Mouse (Mus musculus) limb, embryonic 10.5 days (tissue): ENCODE measurements around the gene Atm. TPM values are rescaled to one million over a fixed set of nuclear protein-coding genes. Genes with fewer than 3 reads are reported as not detected.
A peak's percentile ranks its signal among the peaks of the same experiment; 100 is the strongest.

ENCODE experiments used
- DNase-seq: peaks from one replicate; pipeline ENCODE4 v3.0.0-alpha.2; 2017; ENCODE audit warnings: low spot score
- H3K27ac ChIP-seq: fragments of 300-500 bp; sonication (generic); 2 replicates; pipeline ENCODE4 v1.5.1; 2016; ENCODE audit warnings: mild to moderate bottlenecking
- H3K27me3 ChIP-seq: fragments of 300-500 bp; sonication (generic); 2 replicates; pipeline ENCODE4 v1.6.1; 2016; ENCODE audit warnings: low read depth, mild to moderate bottlenecking; ENCODE audit not compliant: poor library complexity, severe bottlenecking
- H3K36me3 ChIP-seq: fragments of 300-500 bp; sonication (generic); 2 replicates; pipeline ENCODE4 v1.6.1; 2016; ENCODE audit warnings: mild to moderate bottlenecking, moderate library complexity
- H3K4me1 ChIP-seq: fragments of 300-500 bp; sonication (generic); 2 replicates; pipeline ENCODE4 v1.6.1; 2016
- H3K4me3 ChIP-seq: fragments of 300-500 bp; sonication (generic); 2 replicates; pipeline ENCODE4 v1.5.1; 2016; ENCODE audit warnings: mild to moderate bottlenecking, moderate library complexity
- H3K9me3 ChIP-seq: fragments of 300-500 bp; sonication (generic); replicated peaks from 2 replicates; pipeline ENCODE4 v1.6.1; 2016; ENCODE audit warnings: mild to moderate bottlenecking
- WGBS: fragments of 180-500 bp; shearing (Covaris S2); methylation state at CpG from one replicate; pipeline ENCODE4 v1.1.7; 2016; 5-methylcytosine and 5-hydroxymethylcytosine counted together
- polyA plus RNA-seq: library from polyadenylated mRNA; unstranded; fragments of >200 nt; fragmentation: Nextera tagmentation; extraction: Ambion mirVana; gene quantifications from 2 replicates; pipeline ENCODE4 v1.2.1, GENCODE M21; 2016

Gene Atm
- polyA plus RNA-seq: 14.3 and 18.3 TPM in 2 replicates

- Histone ChIP-seq H3K4me1 (peaks cover 24% of the 10 kb centered on the region), H3K36me3 (peaks cover 21% of the 10 kb centered on the region), H3K4me3 (peak within 1 kb of the TSS; percentile 79), H3K9me3 (no peaks in the 10 kb centered on the region), H3K27ac (peak within 1 kb of the TSS; percentile 89), H3K27me3 (no peaks in the 10 kb centered on the region)
- WGBS: under 1% methylated on average over 69 of the region's 69 CpGs
- peak; percentile 99 for DNase-seq
These were observed at the start of gene Atm, which contains the start of gene Npat for GRCm38 (mm10) chr9:53536558-53537320. TSS of gene Atm (minus strand) at chr9:53536740. TSS of gene Npat (plus strand) at chr9:53537047.

- Histone ChIP-seq H3K4me3 (no peak overlapping the region), H3K27ac (no peak overlapping the region), H3K4me1 (no peaks in the 10 kb centered on the region), H3K9me3 (no peaks in the 10 kb centered on the region), H3K36me3 (peaks cover 76% of the 10 kb centered on the region), H3K27me3 (no peaks in the 10 kb centered on the region)
- DNase-seq: no peak
- 89% methylated on average over 4 of the region's 4 CpGs for WGBS
These were observed 45.3 kb upstream of the Atm start for GRCm38 (mm10) chr9:53581870-53582269.

- 90% methylated on average over 5 of the region's 5 CpGs for WGBS
- H3K27me3 ChIP-seq: no peaks in the 10 kb centered on the region
- H3K9me3 ChIP-seq: no peaks in the 10 kb centered on the region
- peaks cover 89% of the 10 kb centered on the region for H3K36me3 ChIP-seq
- H3K4me3 ChIP-seq: no peak overlapping the region
- H3K27ac ChIP-seq: no peak overlapping the region
- no peak for DNase-seq
- no peaks in the 10 kb centered on the region for H3K4me1 ChIP-seq
These were observed 39.2 kb upstream of the Atm start for GRCm38 (mm10) chr9:53575721-53576120.

- 95% methylated on average over 7 of the region's 7 CpGs for WGBS
- H3K4me1 ChIP-seq: no peaks in the 10 kb centered on the region
- H3K27me3 ChIP-seq: no peaks in the 10 kb centered on the region
- no peak overlapping the region for H3K4me3 ChIP-seq
- peaks cover 97% of the 10 kb centered on the region for H3K36me3 ChIP-seq
- H3K27ac ChIP-seq: no peak overlapping the region
- no peaks in the 10 kb centered on the region for H3K9me3 ChIP-seq
- DNase-seq: no peak
These were observed 36.2 kb upstream of the Atm start for GRCm38 (mm10) chr9:53572516-53573307.

GRCm38 (mm10) chr9:53570662-53571061 is 34.1 kb upstream of the Atm start:
- H3K9me3 ChIP-seq: no peaks in the 10 kb centered on the region
- H3K4me1 ChIP-seq: no peaks in the 10 kb centered on the region
- peaks cover 98% of the 10 kb centered on the region for H3K36me3 ChIP-seq
- DNase-seq: no peak
- no peaks in the 10 kb centered on the region for H3K27me3 ChIP-seq
- H3K4me3 ChIP-seq: no peak overlapping the region
- 68% methylated on average over 6 of the region's 6 CpGs for WGBS
- H3K27ac ChIP-seq: no peak overlapping the region

- WGBS: under 1% methylated on average over 32 of the region's 34 CpGs
- Histone ChIP-seq H3K9me3 (no peaks in the 10 kb centered on the region), H3K36me3 (peaks cover 17% of the 10 kb centered on the region), H3K27ac (peak overlapping the region; percentile 89), H3K4me1 (peaks cover 24% of the 10 kb centered on the region), H3K4me3 (peak overlapping the region; percentile 79), H3K27me3 (no peaks in the 10 kb centered on the region)
- peak; percentile 63 for DNase-seq
These were observed 911 bp upstream of the Atm start for GRCm38 (mm10) chr9:53537336-53537965.

GRCm38 (mm10) chr9:53535416-53536320 is 872 bp downstream of the Atm start:
- Histone ChIP-seq H3K4me1 (peaks cover 24% of the 10 kb centered on the region), H3K9me3 (no peaks in the 10 kb centered on the region), H3K36me3 (peaks cover 30% of the 10 kb centered on the region), H3K27me3 (no peaks in the 10 kb centered on the region), H3K4me3 (peak overlapping the region; percentile 79), H3K27ac (peak overlapping the region; percentile 89)
- WGBS: 24% methylated on average over 17 of the region's 17 CpGs
- DNase-seq: peak; percentile 37

GRCm38 (mm10) chr9:53517373-53518009 is 19.0 kb downstream of the Atm start:
- 90% methylated on average over 9 of the region's 9 CpGs for WGBS
- no peak for DNase-seq
- H3K36me3 ChIP-seq: peaks cover 47% of the 10 kb centered on the region

GRCm38 (mm10) chr9:53514091-53514490 is 22.4 kb downstream of the Atm start:
- Histone ChIP-seq H3K27me3 (no peaks in the 10 kb centered on the region), H3K9me3 (no peaks in the 10 kb centered on the region), H3K4me1 (no peaks in the 10 kb centered on the region), H3K4me3 (no peak overlapping the region), H3K36me3 (peaks cover 67% of the 10 kb centered on the region), H3K27ac (no peak overlapping the region)
- no peak for DNase-seq

More at GRCm38 (mm10) chr9:53517373-53518009, 19.0 kb downstream of the Atm start:
- H3K9me3 ChIP-seq: no peaks in the 10 kb centered on the region
- H3K27ac ChIP-seq: no peak overlapping the region
- no peaks in the 10 kb centered on the region for H3K4me1 ChIP-seq
- H3K4me3 ChIP-seq: no peak overlapping the region
- no peaks in the 10 kb centered on the region for H3K27me3 ChIP-seq

GRCm38 (mm10) chr9:53508053-53508452 is 28.5 kb downstream of the Atm start:
- Histone ChIP-seq H3K27ac (no peak overlapping the region), H3K27me3 (no peaks in the 10 kb centered on the region), H3K9me3 (no peaks in the 10 kb centered on the region), H3K4me3 (no peak overlapping the region), H3K4me1 (no peaks in the 10 kb centered on the region), H3K36me3 (peaks cover 78% of the 10 kb centered on the region)
- DNase-seq: no peak
- WGBS: 88% methylated on average over 7 of the region's 7 CpGs

GRCm38 (mm10) chr9:53485886-53486285 is 50.7 kb downstream of the Atm start:
- Histone ChIP-seq H3K9me3 (no peaks in the 10 kb centered on the region), H3K4me3 (no peak overlapping the region), H3K27me3 (no peaks in the 10 kb centered on the region), H3K27ac (no peak overlapping the region), H3K36me3 (peaks cover 85% of the 10 kb centered on the region), H3K4me1 (no peaks in the 10 kb centered on the region)
- DNase-seq: no peak
